Mouse (Mus musculus): ENCODE results near the gene Gpc1.

DNA sequence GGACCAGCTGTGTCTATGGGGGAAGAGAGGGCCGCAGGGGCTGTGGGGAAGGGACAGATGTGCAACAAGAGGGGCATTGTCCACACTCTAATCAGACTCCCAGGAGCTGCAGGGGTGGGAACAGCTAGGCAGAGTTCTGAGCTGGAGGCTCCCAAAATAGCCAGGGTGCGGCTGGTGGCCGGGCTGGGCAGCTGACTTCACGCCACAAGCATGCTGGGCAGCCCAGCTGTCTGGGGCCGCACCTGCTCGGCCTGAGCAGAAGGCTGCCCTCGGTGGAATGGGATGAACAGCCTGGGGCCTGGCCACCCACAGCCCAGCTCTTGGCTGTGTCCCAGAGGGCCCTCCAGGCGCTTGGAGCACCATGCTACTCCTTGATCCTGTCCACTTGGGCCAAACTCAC lies 44.2 kb upstream of the Gpc1 start:
- TF ChIP-seq CTCF (IDR thresholded peaks at IDR 0.05; ENCODE audit: low read depth) (no peak), EP300 (IDR thresholded peaks at IDR 0.05; ENCODE audit: low read depth) (no peak)
